Mouse (Mus musculus): ENCODE measurements at regions not wholly inside any gene's neighbourhood (a gene's known extent, or its start where the extent isn't known, plus 50 kb on each side); places are given as distances from the start of the nearest gene placed in this dataset.

- no peak overlapping the region for H3ac ChIP-seq (ENCODE audit: control insufficient read depth, insufficient read length)
- H3K27me3 ChIP-seq (ENCODE audit: control insufficient read depth, insufficient read depth, insufficient read length) = no peaks in the 10 kb centered on the region
- H3K79me2 ChIP-seq (ENCODE audit: control insufficient read depth, insufficient read depth) = no peaks in the 10 kb centered on the region
- no peak overlapping the region for H3K4me2 ChIP-seq (ENCODE audit: low read depth)
- H3K36me3 ChIP-seq (ENCODE audit: control insufficient read depth, insufficient read depth) = no peaks in the 10 kb centered on the region
- TF ChIP-seq MAX (IDR thresholded peaks at IDR 0.05; ENCODE audit: low read depth) = no peak
- TF ChIP-seq TCF12 (IDR thresholded peaks at IDR 0.05; ENCODE audit: insufficient read depth, poor library complexity, severe bottlenecking) = no peak
- no peak for TF ChIP-seq SRF (IDR thresholded peaks at IDR 0.05; ENCODE audit: control insufficient read depth, insufficient read length, low read depth)
- TF ChIP-seq POLR2AphosphoS2 (IDR thresholded peaks at IDR 0.05; ENCODE audit: insufficient read length, low read depth) = no peak
- no peak for TF ChIP-seq POLR2A (IDR thresholded peaks at IDR 0.05; ENCODE audit: insufficient read length, low read depth)
- no peak for TF ChIP-seq CEBPB (IDR thresholded peaks at IDR 0.05; ENCODE audit: insufficient read depth, poor library complexity, severe bottlenecking)
- no peak for TF ChIP-seq MYOG (IDR thresholded peaks at IDR 0.05; ENCODE audit: control insufficient read depth in 1 of 3, insufficient read depth in 1 of 3, insufficient read length in 2 of 3, low read depth in 2 of 3)
- no peak for TF ChIP-seq E2F4 (IDR thresholded peaks at IDR 0.05; ENCODE audit: insufficient read depth)
- no peak overlapping the region for H3K4me3 ChIP-seq
Measured at GRCm38 (mm10) chr9:47103316-47103715, 104.8 kb downstream of the Gm4791 start.

GRCm38 (mm10) chr9:47103966-47104365 is 105.4 kb downstream of the Gm4791 start:
- Histone ChIP-seq H3K27me3 (ENCODE audit: control insufficient read depth, insufficient read depth, insufficient read length) (no peaks in the 10 kb centered on the region), H3K4me3 (no peak overlapping the region), H3K4me2 (ENCODE audit: low read depth) (no peak overlapping the region), H3K36me3 (ENCODE audit: control insufficient read depth, insufficient read depth) (no peaks in the 10 kb centered on the region), H3K79me2 (ENCODE audit: control insufficient read depth, insufficient read depth) (no peaks in the 10 kb centered on the region), H3ac (ENCODE audit: control insufficient read depth, insufficient read length) (no peak overlapping the region)
- no peak for TF ChIP-seq E2F4 (IDR thresholded peaks at IDR 0.05; ENCODE audit: insufficient read depth)
- no peak for TF ChIP-seq REST (IDR thresholded peaks at IDR 0.05; ENCODE audit: insufficient read depth, insufficient read length)
- TF ChIP-seq MYOD1 (IDR thresholded peaks at IDR 0.05; ENCODE audit: control insufficient read depth in 1 of 3, insufficient read length in 2 of 3, low read depth in 2 of 3) = no peak
- no peak for TF ChIP-seq SRF (IDR thresholded peaks at IDR 0.05; ENCODE audit: control insufficient read depth, insufficient read length, low read depth)
- TF ChIP-seq POLR2A (IDR thresholded peaks at IDR 0.05; ENCODE audit: insufficient read length, low read depth) = no peak
- TF ChIP-seq TCF3 (IDR thresholded peaks at IDR 0.05; ENCODE audit: insufficient read length, low read depth) = no peak
- no peak for TF ChIP-seq USF1 (IDR thresholded peaks at IDR 0.05; ENCODE audit: low read depth)
- no peak for TF ChIP-seq POLR2AphosphoS2 (IDR thresholded peaks at IDR 0.05; ENCODE audit: insufficient read length, low read depth)
- no peak for TF ChIP-seq MYOG (IDR thresholded peaks at IDR 0.05; ENCODE audit: control insufficient read depth in 1 of 3, insufficient read depth in 1 of 3, insufficient read length in 2 of 3, low read depth in 2 of 3)
- no peak for TF ChIP-seq TCF12 (IDR thresholded peaks at IDR 0.05; ENCODE audit: insufficient read depth, poor library complexity, severe bottlenecking)
- no peak for TF ChIP-seq MAX (IDR thresholded peaks at IDR 0.05; ENCODE audit: low read depth)
- TF ChIP-seq CEBPB (IDR thresholded peaks at IDR 0.05; ENCODE audit: insufficient read depth, poor library complexity, severe bottlenecking) = no peak

- TF ChIP-seq MYOD1 (IDR thresholded peaks at IDR 0.05; ENCODE audit: control insufficient read depth in 1 of 3, insufficient read length in 2 of 3, low read depth in 2 of 3) = no peak
- no peak for TF ChIP-seq REST (IDR thresholded peaks at IDR 0.05; ENCODE audit: insufficient read depth, insufficient read length)
- TF ChIP-seq POLR2A (IDR thresholded peaks at IDR 0.05; ENCODE audit: insufficient read length, low read depth) = no peak
- no peak for TF ChIP-seq POLR2AphosphoS2 (IDR thresholded peaks at IDR 0.05; ENCODE audit: insufficient read length, low read depth)
- TF ChIP-seq MYOG (IDR thresholded peaks at IDR 0.05; ENCODE audit: control insufficient read depth in 1 of 3, insufficient read depth in 1 of 3, insufficient read length in 2 of 3, low read depth in 2 of 3) = no peak
- H3K36me3 ChIP-seq (ENCODE audit: control insufficient read depth, insufficient read depth) = no peaks in the 10 kb centered on the region
- H3K4me3 ChIP-seq = no peak overlapping the region
- H3K27me3 ChIP-seq (ENCODE audit: control insufficient read depth, insufficient read depth, insufficient read length) = no peaks in the 10 kb centered on the region
- no peak overlapping the region for H3K4me2 ChIP-seq (ENCODE audit: low read depth)
- H3K79me2 ChIP-seq (ENCODE audit: control insufficient read depth, insufficient read depth) = no peaks in the 10 kb centered on the region
- no peak overlapping the region for H3ac ChIP-seq (ENCODE audit: control insufficient read depth, insufficient read length)
Measured at GRCm38 (mm10) chr9:47108096-47108495, 109.6 kb downstream of the Gm4791 start.

- H3K4me2 ChIP-seq (ENCODE audit: low read depth) = no peak overlapping the region
- no peak for TF ChIP-seq REST (IDR thresholded peaks at IDR 0.05; ENCODE audit: insufficient read depth, insufficient read length)
- no peak for TF ChIP-seq POLR2AphosphoS2 (IDR thresholded peaks at IDR 0.05; ENCODE audit: insufficient read length, low read depth)
- TF ChIP-seq TCF3 (IDR thresholded peaks at IDR 0.05; ENCODE audit: insufficient read length, low read depth) = no peak
- TF ChIP-seq MAX (IDR thresholded peaks at IDR 0.05; ENCODE audit: low read depth) = no peak
- no peak for TF ChIP-seq CEBPB (IDR thresholded peaks at IDR 0.05; ENCODE audit: insufficient read depth, poor library complexity, severe bottlenecking)
- no peak for TF ChIP-seq POLR2A (IDR thresholded peaks at IDR 0.05; ENCODE audit: insufficient read length, low read depth)
- TF ChIP-seq TCF12 (IDR thresholded peaks at IDR 0.05; ENCODE audit: insufficient read depth, poor library complexity, severe bottlenecking) = no peak
- TF ChIP-seq E2F4 (IDR thresholded peaks at IDR 0.05; ENCODE audit: insufficient read depth) = no peak
- TF ChIP-seq SRF (IDR thresholded peaks at IDR 0.05; ENCODE audit: control insufficient read depth, insufficient read length, low read depth) = no peak
- no peak for TF ChIP-seq MYOD1 (IDR thresholded peaks at IDR 0.05; ENCODE audit: control insufficient read depth in 1 of 3, insufficient read length in 2 of 3, low read depth in 2 of 3)
- no peak for TF ChIP-seq MYOG (IDR thresholded peaks at IDR 0.05; ENCODE audit: control insufficient read depth in 1 of 3, insufficient read depth in 1 of 3, insufficient read length in 2 of 3, low read depth in 2 of 3)
- no peak for TF ChIP-seq USF1 (IDR thresholded peaks at IDR 0.05; ENCODE audit: low read depth)
- H3ac ChIP-seq (ENCODE audit: control insufficient read depth, insufficient read length) = no peak overlapping the region
- H3K79me2 ChIP-seq (ENCODE audit: control insufficient read depth, insufficient read depth) = no peaks in the 10 kb centered on the region
- no peak overlapping the region for H3K4me3 ChIP-seq
- no peaks in the 10 kb centered on the region for H3K36me3 ChIP-seq (ENCODE audit: control insufficient read depth, insufficient read depth)
- no peaks in the 10 kb centered on the region for H3K27me3 ChIP-seq (ENCODE audit: control insufficient read depth, insufficient read depth, insufficient read length)
Measured at GRCm38 (mm10) chr9:47119253-47119652, 120.7 kb downstream of the Gm4791 start.

- Histone ChIP-seq H3K4me3 (no peak overlapping the region), H3K36me3 (ENCODE audit: control insufficient read depth, insufficient read depth) (no peaks in the 10 kb centered on the region), H3K27me3 (ENCODE audit: control insufficient read depth, insufficient read depth, insufficient read length) (no peaks in the 10 kb centered on the region), H3K79me2 (ENCODE audit: control insufficient read depth, insufficient read depth) (no peaks in the 10 kb centered on the region), H3K4me2 (ENCODE audit: low read depth) (no peak overlapping the region), H3ac (ENCODE audit: control insufficient read depth, insufficient read length) (no peak overlapping the region)
- TF ChIP-seq MYOG (IDR thresholded peaks at IDR 0.05; ENCODE audit: control insufficient read depth in 1 of 3, insufficient read depth in 1 of 3, insufficient read length in 2 of 3, low read depth in 2 of 3) = no peak
- TF ChIP-seq SRF (IDR thresholded peaks at IDR 0.05; ENCODE audit: control insufficient read depth, insufficient read length, low read depth) = no peak
- TF ChIP-seq CEBPB (IDR thresholded peaks at IDR 0.05; ENCODE audit: insufficient read depth, poor library complexity, severe bottlenecking) = no peak
- TF ChIP-seq TCF12 (IDR thresholded peaks at IDR 0.05; ENCODE audit: insufficient read depth, poor library complexity, severe bottlenecking) = no peak
- no peak for TF ChIP-seq USF1 (IDR thresholded peaks at IDR 0.05; ENCODE audit: low read depth)
- TF ChIP-seq MYOD1 (IDR thresholded peaks at IDR 0.05; ENCODE audit: control insufficient read depth in 1 of 3, insufficient read length in 2 of 3, low read depth in 2 of 3) = no peak
- no peak for TF ChIP-seq REST (IDR thresholded peaks at IDR 0.05; ENCODE audit: insufficient read depth, insufficient read length)
- TF ChIP-seq E2F4 (IDR thresholded peaks at IDR 0.05; ENCODE audit: insufficient read depth) = no peak
- no peak for TF ChIP-seq POLR2AphosphoS2 (IDR thresholded peaks at IDR 0.05; ENCODE audit: insufficient read length, low read depth)
- no peak for TF ChIP-seq MAX (IDR thresholded peaks at IDR 0.05; ENCODE audit: low read depth)
- TF ChIP-seq POLR2A (IDR thresholded peaks at IDR 0.05; ENCODE audit: insufficient read length, low read depth) = no peak
- TF ChIP-seq TCF3 (IDR thresholded peaks at IDR 0.05; ENCODE audit: insufficient read length, low read depth) = no peak
Measured at GRCm38 (mm10) chr9:47123113-47123512, 124.6 kb downstream of the Gm4791 start.

Measured in myocyte (in vitro differentiated cells).